Mouse (Mus musculus) G1E (cell line): ENCODE measurements around the gene Cmip.

Source experiments
- CTCF ChIP-seq: IDR thresholded peaks from 2 replicates; pipeline ENCODE4 v1.5.1; 2012; ENCODE audit warnings: low read depth, low read length, inconsistent platforms, mixed read lengths
- GATA1 ChIP-seq: IDR thresholded peaks from 2 replicates; pipeline ENCODE4 v1.6.1; 2012; ENCODE audit warnings: borderline replicate concordance, low read length, inconsistent platforms, mixed read lengths
- GATA2 ChIP-seq: IDR thresholded peaks from 2 replicates; pipeline ENCODE4 v1.6.1; 2012; ENCODE audit warnings: low read depth, low read length, inconsistent platforms, borderline replicate concordance
- POLR2AphosphoS5 ChIP-seq: IDR thresholded peaks from 2 replicates; pipeline ENCODE4 v1.6.1; 2012; ENCODE audit warnings: low read depth, low read length, inconsistent platforms; ENCODE audit not compliant: insufficient replicate concordance
- TAL1 ChIP-seq: conservative IDR thresholded peaks from 2 replicates; pipeline ENCODE4 v1.6.1; 2012; ENCODE audit warnings: low read depth, low read length, inconsistent platforms, mixed read lengths

GRCm38 (mm10) chr8:117400820-117401219 is 144.0 kb downstream of the Cmip start:
- TF ChIP-seq CTCF (no peak), GATA1 (no peak), TAL1 (no peak), GATA2 (no peak), POLR2AphosphoS5 (no peak)
